Mouse (Mus musculus) G1E (cell line): Measurements from ENCODE around the gene Map3k13. TPM values are rescaled to one million over a fixed set of nuclear protein-coding genes. Genes with fewer than 3 reads are reported as not detected.

Experiments used
- ATAC-seq: 2 replicates; pipeline ENCODE4 v1.8.0; 2016; ENCODE audit warnings: mild to moderate bottlenecking; ENCODE audit not compliant: insufficient number of reproducible peaks, poor library complexity, low FRiP score, severe bottlenecking; ENCODE audit errors: extremely low read depth
- DNase-seq: peaks from one replicate; pipeline ENCODE4 v3.0.0; 2012; ENCODE audit warnings: low spot score
- H3K27me3 ChIP-seq: 2 replicates; pipeline ENCODE4 v1.6.1; 2012; ENCODE audit warnings: mild to moderate bottlenecking, low read length, inconsistent platforms; ENCODE audit not compliant: insufficient read depth
- H3K36me3 ChIP-seq: replicated peaks from 2 replicates; pipeline ENCODE3; 2012; ENCODE audit warnings: mild to moderate bottlenecking, inconsistent platforms
- H3K4me1 ChIP-seq: 2 replicates; pipeline ENCODE4 v1.6.1; 2012; ENCODE audit warnings: low read depth, low read length, inconsistent platforms, mixed read lengths; ENCODE audit not compliant: insufficient read depth
- H3K4me3 ChIP-seq: 2 replicates; pipeline ENCODE4 v1.5.1; 2012; ENCODE audit warnings: low read depth, mild to moderate bottlenecking, inconsistent platforms, low read length, moderate library complexity, mixed read lengths
- H3K9me3 ChIP-seq: replicated peaks from 2 replicates; pipeline ENCODE4 v1.6.1; 2012; ENCODE audit warnings: inconsistent platforms
- CTCF ChIP-seq: IDR thresholded peaks from 2 replicates; pipeline ENCODE4 v1.5.1; 2012; ENCODE audit warnings: low read depth, low read length, inconsistent platforms, mixed read lengths
- GATA1 ChIP-seq: IDR thresholded peaks from 2 replicates; pipeline ENCODE4 v1.6.1; 2012; ENCODE audit warnings: borderline replicate concordance, low read length, inconsistent platforms, mixed read lengths
- GATA2 ChIP-seq: IDR thresholded peaks from 2 replicates; pipeline ENCODE4 v1.6.1; 2012; ENCODE audit warnings: low read depth, low read length, inconsistent platforms, borderline replicate concordance
- POLR2AphosphoS5 ChIP-seq: IDR thresholded peaks from 2 replicates; pipeline ENCODE4 v1.6.1; 2012; ENCODE audit warnings: low read depth, low read length, inconsistent platforms; ENCODE audit not compliant: insufficient replicate concordance
- TAL1 ChIP-seq: conservative IDR thresholded peaks from 2 replicates; pipeline ENCODE4 v1.6.1; 2012; ENCODE audit warnings: low read depth, low read length, inconsistent platforms, mixed read lengths
- polyA plus RNA-seq: library from polyadenylated mRNA; stranded (reverse); fragments of >175 nt; gene quantifications from 2 replicates; pipeline ENCODE4 v1.2.3, GENCODE M21; 2012
- total RNA-seq, 2 experiments: library from RNA; stranded (forward) in 1 of 2; stranded (reverse) in 1 of 2; fragments of 200-1000 nt in 1 of 2; fragments of >200 nt in 1 of 2; fragmentation: Nextera tagmentation in 1 of 2; gene quantifications; 2 replicates each; pipeline ENCODE4 v1.2.3; 2014 to 2017

Gene Map3k13
- total and polyA plus RNA-seq, 3 experiments, result 0.01 to 0.45 (median 0.16) TPM

GRCm38 (mm10) chr16:21815669-21816010 is 21.5 kb downstream of the Map3k13 start:
- Histone ChIP-seq H3K4me3 (no peak overlapping the region), H3K27me3 (no peaks in the 10 kb centered on the region), H3K36me3 (no peaks in the 10 kb centered on the region), H3K4me1 (peaks cover 38% of the 10 kb centered on the region), H3K9me3 (no peaks in the 10 kb centered on the region; the same call in 1 of the 2 replicates)
- no peak for TF ChIP-seq POLR2AphosphoS5
- TF ChIP-seq GATA1, result no peak
- no peak for TF ChIP-seq CTCF
- no peak for TF ChIP-seq GATA2
- TF ChIP-seq TAL1, result no peak
- DNase-seq (no peak), ATAC-seq (no peak)

DNA sequence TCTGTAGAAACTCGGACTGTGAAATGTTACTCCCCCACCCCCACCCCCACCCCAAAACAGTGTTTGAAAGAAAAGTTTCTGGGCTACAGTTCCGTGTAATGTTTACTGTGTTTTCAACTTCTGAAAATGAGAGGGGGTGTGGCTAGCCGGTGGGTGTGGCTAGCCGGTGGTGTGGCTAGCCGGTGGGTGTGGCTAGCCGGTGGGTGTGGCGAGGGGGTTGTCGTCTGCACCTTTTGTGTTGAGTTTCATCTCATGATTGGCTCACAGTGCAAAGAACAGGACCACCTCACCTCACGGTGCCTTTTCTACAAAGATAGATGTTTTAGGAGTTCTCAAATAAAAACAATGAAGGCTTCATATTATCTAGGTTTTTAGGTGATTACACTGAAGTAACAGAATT is 24.0 kb downstream of the Map3k13 start:
- no peaks in the 10 kb centered on the region for H3K36me3 ChIP-seq
- no peaks in the 10 kb centered on the region for H3K27me3 ChIP-seq
- H3K4me1 ChIP-seq, result peaks cover 26% of the 10 kb centered on the region
- DNase-seq (peak; percentile 53), ATAC-seq (peak; percentile 75)
- H3K9me3 ChIP-seq, result no peaks in the 10 kb centered on the region
- no peak for TF ChIP-seq TAL1
- no peak for TF ChIP-seq POLR2AphosphoS5
- no peak for TF ChIP-seq GATA2
- TF ChIP-seq GATA1, result no peak
- no peak for TF ChIP-seq CTCF
- peak overlapping the region; percentile 40; the same call in 1 of the 2 replicates for H3K4me3 ChIP-seq

- no peaks in the 10 kb centered on the region for H3K36me3 ChIP-seq
- no peak for TF ChIP-seq TAL1
- no peak for TF ChIP-seq POLR2AphosphoS5
- no peak for TF ChIP-seq GATA2
- no peak for TF ChIP-seq GATA1
- no peak for TF ChIP-seq CTCF
- ATAC-seq (no peak), DNase-seq (no peak)
- no peaks in the 10 kb centered on the region for H3K27me3 ChIP-seq
- H3K4me1 ChIP-seq, result peaks cover 23% of the 10 kb centered on the region
- no peaks in the 10 kb centered on the region for H3K9me3 ChIP-seq
- peak overlapping the region; percentile 40; the same call in 1 of the 2 replicates for H3K4me3 ChIP-seq
Measured at GRCm38 (mm10) chr16:21818629-21819028, 24.5 kb downstream of the Map3k13 start.

- DNase-seq, result no peak
- TF ChIP-seq GATA2, result no peak
- TF ChIP-seq TAL1, result no peak
- no peak for TF ChIP-seq POLR2AphosphoS5
- TF ChIP-seq GATA1, result no peak
- no peak for TF ChIP-seq CTCF
- no peak for ATAC-seq
- Histone ChIP-seq H3K4me1 (0 out of 2 replicates have a peak, but pooled peaks cover under 1% of the 10 kb centered on the region), H3K27me3 (peaks cover 4% of the 10 kb centered on the region; the same call in 1 of the 2 replicates), H3K36me3 (no peaks in the 10 kb centered on the region), H3K4me3 (no peak overlapping the region), H3K9me3 (no peaks in the 10 kb centered on the region)
Measured at GRCm38 (mm10) chr16:21825612-21826031, 31.5 kb downstream of the Map3k13 start.

- no peak for TF ChIP-seq GATA1
- TF ChIP-seq POLR2AphosphoS5, result no peak
- TF ChIP-seq CTCF, result no peak
- no peak for TF ChIP-seq TAL1
- TF ChIP-seq GATA2, result no peak
- Histone ChIP-seq H3K4me1 (no peaks in the 10 kb centered on the region), H3K36me3 (no peaks in the 10 kb centered on the region), H3K9me3 (no peaks in the 10 kb centered on the region), H3K27me3 (peaks cover 9% of the 10 kb centered on the region; the same call in 1 of the 2 replicates), H3K4me3 (no peak overlapping the region)
- no peak for ATAC-seq
- DNase-seq, result no peak
Measured at GRCm38 (mm10) chr16:21827153-21827552, 33.0 kb downstream of the Map3k13 start.

GRCm38 (mm10) chr16:21827581-21827980 is 33.4 kb downstream of the Map3k13 start:
- no peak overlapping the region for H3K4me3 ChIP-seq
- no peaks in the 10 kb centered on the region for H3K4me1 ChIP-seq
- ATAC-seq (no peak), DNase-seq (no peak)
- no peaks in the 10 kb centered on the region for H3K9me3 ChIP-seq
- no peak for TF ChIP-seq GATA2
- no peak for TF ChIP-seq POLR2AphosphoS5
- TF ChIP-seq GATA1, result no peak
- no peak for TF ChIP-seq TAL1
- TF ChIP-seq CTCF, result no peak
- no peaks in the 10 kb centered on the region for H3K36me3 ChIP-seq
- peaks cover 9% of the 10 kb centered on the region; the same call in 1 of the 2 replicates for H3K27me3 ChIP-seq
